Mouse (Mus musculus) midbrain, embryonic 16.5 days (tissue): ENCODE results near the gene Itgb4. TPM values are rescaled to one million over a fixed set of nuclear protein-coding genes. Genes with fewer than 3 reads are reported as not detected.

Source experiments
- ATAC-seq: fragments of 200-750 bp; cut with Nextera tagmentation; 2 replicates; pipeline ENCODE4 v1.8.0; 2017; ENCODE audit warnings: moderate TSS enrichment
- H3K27ac ChIP-seq: fragments of 300-500 bp; sonication (generic); 2 replicates; pipeline ENCODE4 v1.5.1; 2014; ENCODE audit warnings: mild to moderate bottlenecking, low read length, mixed read lengths
- H3K27me3 ChIP-seq: fragments of 300-500 bp; sonication (generic); 2 replicates; pipeline ENCODE4 v1.6.1; 2014; ENCODE audit warnings: low read depth, low read length, mixed read lengths; ENCODE audit not compliant: control insufficient read depth, insufficient read depth
- H3K36me3 ChIP-seq: fragments of 300-500 bp; sonication (generic); 2 replicates; pipeline ENCODE4 v1.6.1; 2014; ENCODE audit warnings: mild to moderate bottlenecking, low read length, moderate library complexity, mixed read lengths; ENCODE audit not compliant: control insufficient read depth, insufficient read depth
- H3K4me1 ChIP-seq: fragments of 300-500 bp; sonication (generic); 2 replicates; pipeline ENCODE4 v1.6.1; 2014; ENCODE audit warnings: mild to moderate bottlenecking, low read length, mixed read lengths; ENCODE audit not compliant: control insufficient read depth, insufficient read depth
- H3K4me2 ChIP-seq: fragments of 300-500 bp; sonication (generic); 2 replicates; pipeline ENCODE4 v1.6.1; 2014; ENCODE audit warnings: mild to moderate bottlenecking, low read length, mixed read lengths
- H3K4me3 ChIP-seq: fragments of 300-500 bp; sonication (generic); 2 replicates; pipeline ENCODE4 v1.5.1; 2014; ENCODE audit warnings: low read depth, mild to moderate bottlenecking, low read length, moderate library complexity, mixed read lengths
- H3K9ac ChIP-seq: fragments of 300-500 bp; sonication (generic); 2 replicates; pipeline ENCODE4 v1.6.1; 2014; ENCODE audit warnings: low read depth, low read length, mixed read lengths
- H3K9me3 ChIP-seq: fragments of 300-500 bp; sonication (generic); replicated peaks from 2 replicates; pipeline ENCODE4 v1.6.1; 2014; ENCODE audit warnings: mild to moderate bottlenecking, low read length, mixed read lengths; ENCODE audit not compliant: control insufficient read depth, poor library complexity, severe bottlenecking
- WGBS: fragments of 180-500 bp; shearing (Covaris S2); extraction: QIAGEN DNeasy Blood & Tissue Kit; methylation state at CpG from one replicate; pipeline ENCODE4 v1.1.7; 2014; 5-methylcytosine and 5-hydroxymethylcytosine counted together
- polyA plus RNA-seq: library from polyadenylated mRNA; unstranded; fragments of >200 nt; fragmentation: Nextera tagmentation; extraction: Ambion mirVana; gene quantifications from 2 replicates; pipeline ENCODE4 v1.2.1, GENCODE M21; 2015

Itgb4 gene
- polyA plus RNA-seq: 0.57 and 0.64 TPM in 2 replicates

DNA sequence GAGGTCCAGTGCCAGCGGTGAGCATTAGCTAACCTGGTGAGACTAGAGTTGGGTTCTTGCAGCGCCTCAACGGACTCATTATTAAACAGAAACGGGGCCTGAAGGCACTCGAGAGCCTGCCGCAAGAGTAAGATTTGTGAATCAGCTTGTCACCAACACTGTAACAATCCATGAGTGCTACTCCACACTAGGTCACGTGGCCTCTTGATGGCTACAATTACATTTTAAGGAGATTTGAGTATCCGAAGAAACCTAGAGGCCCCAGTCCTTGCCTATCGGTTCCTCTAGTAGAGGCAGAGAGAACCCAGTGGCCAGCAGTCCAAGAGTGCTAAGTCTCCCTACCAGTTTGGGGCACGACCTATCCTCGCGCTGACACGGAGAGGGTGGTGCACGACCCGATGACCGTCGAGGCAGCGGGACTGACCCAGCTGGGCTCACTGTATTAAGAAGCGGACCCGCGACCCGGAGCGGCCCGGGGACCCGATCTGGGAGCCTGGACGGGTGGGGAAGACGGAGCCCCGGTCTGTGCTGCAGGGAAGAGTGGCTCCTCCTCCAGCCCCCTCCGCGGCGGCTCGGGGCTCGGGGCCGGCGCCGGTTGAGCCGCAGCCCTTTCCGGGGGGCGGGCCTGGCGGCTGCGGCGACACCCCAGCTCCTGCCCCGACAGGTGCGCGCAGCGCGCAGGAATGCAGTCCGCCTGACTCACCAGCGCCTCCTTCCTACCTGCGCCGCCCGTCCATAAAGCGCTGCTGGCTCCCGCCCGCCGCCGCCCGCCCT is at the start of gene Itgb4:
Gene Itgb4, plus strand, starts transcription at position 401 of the 774 bp plus-strand sequence.
- Histone ChIP-seq H3K4me2 (peak within 1 kb of the TSS; percentile 58), H3K27ac (no peak within 1 kb of the TSS), H3K9ac (peak within 1 kb of the TSS; percentile 13; the same call in 1 of the 2 replicates), H3K27me3 (peaks cover 29% of the 10 kb centered on the region), H3K4me3 (peak within 1 kb of the TSS; percentile 39), H3K36me3 (no peaks in the 10 kb centered on the region), H3K9me3 (no peaks in the 10 kb centered on the region), H3K4me1 (no peaks in the 10 kb centered on the region)
- WGBS: 9% methylated on average over 54 of the region's 58 CpGs
- no peak for ATAC-seq

DNA sequence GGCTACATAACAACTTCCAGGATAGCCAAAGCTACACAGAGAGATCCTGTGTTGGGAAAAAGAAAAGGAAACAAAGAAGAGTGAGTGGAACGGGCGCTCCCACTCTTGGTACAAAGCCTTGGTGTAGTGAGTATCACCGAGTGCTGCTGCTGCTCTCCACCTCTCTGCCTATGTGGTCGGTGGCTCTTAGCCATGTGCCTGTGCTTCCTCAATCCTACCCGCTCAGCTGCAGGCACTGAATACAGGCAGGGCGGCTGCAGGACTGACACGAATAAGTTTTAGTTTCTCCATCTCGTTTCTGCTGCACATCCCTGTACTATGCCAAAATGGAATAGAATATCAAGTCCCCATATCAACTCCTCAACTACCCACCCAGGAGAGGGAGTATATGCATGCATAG is 45.5 kb upstream of the Itgb4 start:
- ATAC-seq: no peak
- no peak overlapping the region for H3K9ac ChIP-seq
- no peak overlapping the region for H3K4me2 ChIP-seq
- H3K4me3 ChIP-seq: no peak overlapping the region
- H3K4me1 ChIP-seq: peaks cover 15% of the 10 kb centered on the region
- no peaks in the 10 kb centered on the region for H3K27me3 ChIP-seq
- WGBS: 90% methylated on average over 8 of the region's 8 CpGs
- no peaks in the 10 kb centered on the region for H3K9me3 ChIP-seq
- H3K36me3 ChIP-seq: 0 out of 2 replicates have a peak, but pooled peaks cover 4% of the 10 kb centered on the region
- no peak overlapping the region for H3K27ac ChIP-seq

DNA sequence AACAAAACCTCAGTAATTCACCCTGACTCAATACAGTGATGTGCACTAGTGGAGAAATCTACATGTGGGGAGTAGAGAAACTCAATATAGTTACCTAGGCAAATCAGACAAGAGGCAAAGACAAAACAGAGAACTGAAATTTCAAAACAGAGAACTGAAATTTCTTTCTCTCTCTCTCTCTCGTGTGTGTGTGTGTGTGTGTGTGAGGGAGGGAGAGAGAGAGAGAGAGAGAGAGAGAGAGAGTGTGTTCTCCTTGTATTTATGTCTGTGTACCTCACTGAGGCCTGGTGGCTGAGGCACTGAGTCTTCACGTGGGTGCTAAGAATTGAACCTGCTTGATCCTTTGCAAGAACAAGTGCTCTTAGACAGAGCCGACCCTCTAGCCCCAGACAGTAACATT is 44.7 kb upstream of the Itgb4 start:
- Histone ChIP-seq H3K36me3 (0 out of 2 replicates have a peak, but pooled peaks cover 4% of the 10 kb centered on the region), H3K27ac (no peak overlapping the region), H3K27me3 (no peaks in the 10 kb centered on the region), H3K4me2 (no peak overlapping the region), H3K9me3 (no peaks in the 10 kb centered on the region), H3K4me3 (no peak overlapping the region), H3K9ac (no peak overlapping the region), H3K4me1 (peaks cover 23% of the 10 kb centered on the region)
- 85% methylated on average over 2 of the region's 3 CpGs for WGBS
- ATAC-seq: no peak

DNA sequence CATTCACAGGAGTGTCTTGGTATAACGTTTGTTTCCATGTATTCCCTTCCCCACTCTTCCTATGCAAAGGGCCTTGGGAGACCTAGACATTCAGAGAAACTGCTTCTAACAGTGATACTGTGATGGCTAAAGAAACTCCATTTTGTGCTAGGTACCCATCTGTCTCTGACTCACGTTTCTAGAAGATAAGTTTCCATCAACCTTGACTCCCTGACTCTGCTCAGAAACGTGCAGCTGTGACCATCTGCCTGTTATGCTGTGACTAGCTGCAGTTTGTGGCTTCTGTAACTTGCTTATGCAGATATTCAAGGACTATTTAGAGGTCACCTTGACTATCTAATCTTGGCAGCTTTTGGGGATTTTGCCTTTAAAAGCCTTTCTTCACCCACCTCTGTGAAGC is 43.3 kb upstream of the Itgb4 start:
- 81% methylated on average over 3 of the region's 3 CpGs for WGBS
- Histone ChIP-seq H3K4me1 (peaks cover 30% of the 10 kb centered on the region), H3K9ac (no peak overlapping the region)

DNA sequence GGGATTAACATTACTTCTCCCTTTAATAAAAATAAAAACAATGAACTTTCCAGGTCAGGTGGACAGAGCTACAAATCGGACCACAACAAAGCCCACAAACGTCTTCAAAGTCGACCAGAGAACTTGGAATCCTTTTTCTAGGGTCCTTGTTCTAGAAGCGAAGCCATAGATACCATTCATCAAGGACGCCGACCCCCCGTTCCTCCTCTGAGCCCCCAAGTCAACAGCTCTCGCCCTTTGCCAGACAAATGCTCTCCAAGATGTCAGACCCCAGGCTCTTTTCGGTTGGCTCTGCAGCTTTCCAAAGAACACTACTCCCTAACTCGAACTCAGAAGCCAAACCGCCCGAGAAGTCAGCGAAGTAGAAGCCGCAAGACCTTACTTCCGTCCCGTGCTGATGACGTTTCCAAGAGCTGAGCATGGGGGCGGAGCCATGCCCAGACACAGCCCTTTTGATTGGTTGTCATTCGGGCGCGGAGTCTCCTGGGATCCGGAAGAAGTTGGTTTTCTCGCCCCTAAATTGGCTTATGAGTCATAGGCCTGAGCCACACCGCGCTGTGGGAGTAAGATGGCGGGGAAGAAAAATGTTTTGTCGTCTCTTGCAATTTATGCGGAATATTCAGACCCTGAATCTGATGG is 41.3 kb upstream of the Itgb4 start, which contains the start of the genes Sap30bp and Recql5:
Gene Sap30bp, plus strand, starts transcription at position 175 of the 639 bp plus-strand sequence.
Gene Recql5, minus strand, starts transcription at position 370 of the 639 bp plus-strand sequence.
- peak; percentile 99 for ATAC-seq
- Histone ChIP-seq H3K36me3 (peaks cover 2% of the 10 kb centered on the region), H3K4me1 (peaks cover 30% of the 10 kb centered on the region), H3K9ac (peak within 1 kb of the TSS; percentile 78), H3K4me3 (peak within 1 kb of the TSS; percentile 88), H3K4me2 (peak within 1 kb of the TSS; percentile 96), H3K9me3 (no peaks in the 10 kb centered on the region), H3K27ac (peak within 1 kb of the TSS; percentile 70), H3K27me3 (no peaks in the 10 kb centered on the region)
- WGBS: under 1% methylated on average over 28 of the region's 28 CpGs

More for the DNA sequence above, 43.3 kb upstream of the Itgb4 start:
- ATAC-seq: no peak
- Histone ChIP-seq H3K4me3 (no peak overlapping the region), H3K9me3 (no peaks in the 10 kb centered on the region), H3K27me3 (no peaks in the 10 kb centered on the region), H3K4me2 (no peak overlapping the region), H3K36me3 (0 out of 2 replicates have a peak, but pooled peaks cover 4% of the 10 kb centered on the region), H3K27ac (no peak overlapping the region)

DNA sequence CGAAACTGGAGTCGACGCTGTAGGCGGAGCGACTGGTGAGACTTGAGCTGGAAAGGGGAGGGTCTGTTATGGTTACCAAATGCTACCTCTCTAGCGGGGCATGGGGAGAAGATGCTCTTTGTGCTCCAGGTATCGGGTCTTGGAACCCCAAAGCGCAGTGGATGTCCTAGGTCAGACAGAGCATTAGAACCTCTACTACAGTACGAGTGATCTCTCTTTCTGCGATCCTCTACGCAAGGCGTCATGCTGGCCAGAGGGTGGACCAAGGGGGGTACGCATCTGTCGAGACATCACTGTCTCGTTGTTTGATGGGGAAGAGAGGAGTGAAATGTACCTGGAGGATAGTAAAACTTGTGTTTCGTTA is 40.8 kb upstream of the Itgb4 start:
- Histone ChIP-seq H3K27me3 (no peaks in the 10 kb centered on the region), H3K4me3 (peak overlapping the region; percentile 88), H3K9ac (peak overlapping the region; percentile 78), H3K4me1 (peaks cover 30% of the 10 kb centered on the region), H3K4me2 (peak overlapping the region; percentile 96), H3K36me3 (peaks cover 4% of the 10 kb centered on the region), H3K27ac (peak overlapping the region; percentile 70), H3K9me3 (no peaks in the 10 kb centered on the region)
- WGBS: 1% methylated on average over 16 of the region's 16 CpGs
- peak; percentile 57 for ATAC-seq

DNA sequence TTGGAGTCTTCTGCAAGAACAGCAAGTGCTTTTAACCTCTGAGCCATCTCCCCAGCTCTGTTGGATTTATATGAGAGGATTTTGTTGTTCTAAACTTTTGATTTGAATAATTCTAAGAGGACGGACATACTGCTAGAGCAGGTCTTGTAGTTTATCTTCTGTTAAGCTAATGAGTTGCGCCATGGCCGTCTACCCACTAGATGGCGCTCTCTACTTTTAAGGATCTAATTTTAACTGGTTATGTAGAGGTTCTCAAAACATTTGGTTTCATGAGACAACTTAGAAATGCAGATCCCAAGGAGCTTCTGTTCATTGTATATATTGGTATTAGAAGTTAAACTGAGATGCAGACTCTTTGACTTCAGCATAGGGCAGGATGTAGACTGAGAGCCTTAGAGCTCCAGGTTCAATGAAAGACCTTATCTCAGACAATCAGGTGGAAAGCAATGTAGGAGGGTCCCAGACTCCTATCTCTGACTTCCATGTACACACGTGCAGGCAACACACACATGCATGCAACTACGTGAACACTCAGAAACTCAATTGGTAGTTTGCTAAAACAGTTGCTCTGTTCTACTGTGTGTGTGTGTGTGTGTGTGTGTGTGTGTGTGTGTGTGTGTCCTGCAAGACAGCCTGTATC is 34.7 kb upstream of the Itgb4 start:
- Histone ChIP-seq H3K9me3 (no peaks in the 10 kb centered on the region), H3K27ac (no peak overlapping the region), H3K36me3 (peaks cover 12% of the 10 kb centered on the region), H3K4me2 (no peak overlapping the region), H3K27me3 (no peaks in the 10 kb centered on the region), H3K4me3 (no peak overlapping the region), H3K9ac (no peak overlapping the region), H3K4me1 (peaks cover 7% of the 10 kb centered on the region)
- WGBS: 41% methylated on average over 6 of the region's 6 CpGs
- no peak for ATAC-seq

DNA sequence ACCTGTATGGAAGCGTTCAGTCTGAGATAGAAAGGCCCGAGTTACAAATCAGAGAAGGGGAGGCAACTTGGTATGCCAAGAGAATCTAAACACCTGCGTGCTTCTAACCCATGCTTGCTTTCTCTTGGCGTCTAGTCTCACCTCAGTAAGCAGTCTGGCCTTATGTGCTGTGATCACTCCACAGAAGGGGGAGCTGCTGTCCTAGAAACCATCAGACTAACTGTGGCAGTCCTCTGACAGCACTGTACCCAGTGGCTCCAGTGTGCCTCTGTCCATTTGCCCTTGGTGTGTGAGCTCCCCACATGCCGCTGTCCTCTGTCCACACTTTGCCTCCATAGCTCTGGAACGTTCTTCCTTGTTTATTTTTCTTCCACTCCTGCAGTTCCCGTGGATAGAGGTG is 32.5 kb upstream of the Itgb4 start:
- Histone ChIP-seq H3K4me2 (no peak overlapping the region), H3K4me1 (no peaks in the 10 kb centered on the region), H3K27me3 (no peaks in the 10 kb centered on the region), H3K9me3 (no peaks in the 10 kb centered on the region), H3K36me3 (peaks cover 18% of the 10 kb centered on the region), H3K4me3 (no peak overlapping the region), H3K9ac (no peak overlapping the region), H3K27ac (no peak overlapping the region)
- WGBS: 94% methylated on average over 7 of the region's 7 CpGs
- no peak for ATAC-seq
